Comparison of ENCODE assay signal across 8 mouse cellular contexts in the genomic region with DNA sequence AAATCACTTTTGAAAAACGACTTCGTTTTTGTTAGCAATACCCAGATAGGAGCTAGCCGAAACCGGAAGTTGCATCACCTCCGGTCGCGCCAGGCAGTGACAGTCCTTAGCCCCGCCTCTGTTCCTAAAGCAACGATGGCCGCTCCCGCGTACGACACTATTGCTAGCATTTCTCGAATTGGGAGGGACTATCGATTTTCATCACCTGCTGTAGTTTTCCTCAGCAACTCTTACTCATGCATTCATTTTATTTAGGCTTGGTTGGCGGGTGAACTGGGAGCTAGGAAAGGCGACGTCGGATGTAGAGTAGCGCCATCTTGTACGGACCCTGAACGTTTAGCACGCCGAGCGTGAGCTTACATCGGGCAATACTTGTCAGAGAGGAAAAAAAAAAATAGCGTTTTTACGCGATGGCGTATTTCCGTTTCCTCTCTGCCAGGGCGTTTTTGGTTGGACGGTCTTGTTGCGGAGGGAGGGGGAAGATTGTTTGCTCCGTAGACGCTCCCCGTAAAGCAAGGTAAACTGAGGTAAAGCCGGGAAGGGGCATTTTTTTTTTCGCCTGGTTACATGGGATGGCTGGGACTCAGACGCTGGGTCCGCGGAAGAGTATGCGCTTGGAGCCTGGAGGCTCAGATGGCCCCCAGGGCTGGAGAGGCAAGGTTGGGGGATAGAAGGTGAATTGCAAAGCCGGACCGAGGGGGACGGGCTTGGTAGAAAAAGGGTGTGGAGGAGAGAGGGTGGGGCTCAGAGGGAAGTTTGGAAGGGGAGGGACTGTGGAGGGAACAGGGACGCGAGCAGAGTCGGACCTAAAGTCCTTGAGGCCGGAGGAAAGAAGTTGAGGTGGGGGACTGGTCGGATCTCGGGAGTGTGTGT. TPM values are rescaled to one million over a fixed set of nuclear protein-coding genes. Genes with fewer than 3 reads are reported as not detected.
A peak's percentile ranks its signal among the peaks of the same experiment; 100 is the strongest.
DNase-seq lines count a peak whose midpoint lies in the region; ATAC-seq and TF ChIP-seq lines count a peak whose summit lies in the region.

A gene (minus strand): TSS at position 64 of the 873 bp plus-strand sequence.
A gene (plus strand): TSS at position 449 of the 873 bp plus-strand sequence.

- H3K4me1 ChIP-seq in E14TG2a.4 (replicated peaks; ENCODE audit: low read depth, low read length), result peaks cover 48% of the 10 kb centered on the region
- peaks cover 39% of the 10 kb centered on the region for H3K4me1 ChIP-seq in forebrain, embryonic 12.5 days
- H3K4me1 ChIP-seq in heart, postnatal 0 days (ENCODE audit: control insufficient read depth, insufficient read depth), result peaks cover 40% of the 10 kb centered on the region
- H3K4me1 ChIP-seq in liver, embryonic 16.5 days (ENCODE audit: control insufficient read depth, low read depth, low read length), result peaks cover 35% of the 10 kb centered on the region
- peaks cover 51% of the 10 kb centered on the region for H3K4me1 ChIP-seq in neural tube, embryonic 13.5 days (replicated peaks)
- peaks cover 18% of the 10 kb centered on the region for H3K4me1 ChIP-seq in testis, adult 2 months (ENCODE audit: control insufficient read depth, insufficient read depth, low read length)

- no peaks in the 10 kb centered on the region for H3K9me3 ChIP-seq in E14TG2a.4 (ENCODE audit: low read length)
- H3K9me3 ChIP-seq in forebrain, embryonic 12.5 days, result no peaks in the 10 kb centered on the region
- peaks cover 3% of the 10 kb centered on the region; the same call in 1 of the 2 replicates for H3K9me3 ChIP-seq in heart, postnatal 0 days (replicated peaks; ENCODE audit: control insufficient read depth, low read length)
- peaks cover 3% of the 10 kb centered on the region; the same call in 1 of the 2 replicates for H3K9me3 ChIP-seq in liver, embryonic 16.5 days (replicated peaks; ENCODE audit: control insufficient read depth, low read length)
- H3K9me3 ChIP-seq in neural tube, embryonic 13.5 days, result no peaks in the 10 kb centered on the region

- peak within 1 kb of the TSS; percentile 96 for H3K4me3 ChIP-seq in E14TG2a.4 (replicated peaks; ENCODE audit: low read length)
- H3K4me3 ChIP-seq in forebrain, embryonic 12.5 days (replicated peaks), result peak within 1 kb of the TSS; percentile 89
- H3K4me3 ChIP-seq in heart, postnatal 0 days (ENCODE audit: low read depth, low read length), result peak within 1 kb of the TSS; percentile 83
- H3K4me3 ChIP-seq in liver, embryonic 16.5 days (ENCODE audit: low read depth, low read length), result peak within 1 kb of the TSS; percentile 93
- H3K4me3 ChIP-seq in neural tube, embryonic 13.5 days, result peak within 1 kb of the TSS; percentile 94
- peak within 1 kb of the TSS; percentile 94 for H3K4me3 ChIP-seq in testis, adult 2 months (ENCODE audit: control insufficient read depth, low read depth, low read length)

- TF ChIP-seq POLR2A in testis, adult 2 months (IDR thresholded peaks at IDR 0.05; ENCODE audit: control insufficient read depth, low read depth, low read length), result no peak; the same call in none of the 2 replicates

- H3K9ac ChIP-seq in forebrain, embryonic 12.5 days, result peak within 1 kb of the TSS; percentile 86
- peak within 1 kb of the TSS; percentile 84 for H3K9ac ChIP-seq in heart, postnatal 0 days (replicated peaks; ENCODE audit: low read depth, low read length)
- H3K9ac ChIP-seq in liver, embryonic 16.5 days (ENCODE audit: low read depth, low read length), result peak within 1 kb of the TSS; percentile 91
- H3K9ac ChIP-seq in neural tube, embryonic 13.5 days, result peak within 1 kb of the TSS; percentile 89

- DNase-seq in c-Kit-positive CD71-positive TER-119-negative erythroid progenitor cells, embryonic 14.5 days (ENCODE audit: low read depth), result peak; percentile 92
- peak; percentile 97 for DNase-seq in heart, postnatal 0 days (ENCODE audit: low spot score)
- DNase-seq in kidney, postnatal 4 days, result peak; percentile 91 to 95

- no peak; the same call in 1 of the 2 replicates for TF ChIP-seq EP300 in heart, postnatal 0 days (IDR thresholded peaks at IDR 0.05; ENCODE audit: low read depth)

- ATAC-seq in forebrain, embryonic 12.5 days (ENCODE audit: low FRiP score), result peak; percentile 94
- ATAC-seq in heart, postnatal 0 days (ENCODE audit: insufficient read depth, low read depth), result peak; percentile 90
- ATAC-seq in liver, embryonic 16.5 days (ENCODE audit: low read depth), result peak; percentile 88
- ATAC-seq in neural tube, embryonic 13.5 days (ENCODE audit: low read depth), result peak; percentile 93

- under 1% methylated on average over 52 of the region's 52 CpGs for WGBS in forebrain, embryonic 12.5 days
- under 1% methylated on average over 52 of the region's 52 CpGs for WGBS in heart, postnatal 0 days
- under 1% methylated on average over 52 of the region's 52 CpGs for WGBS in liver, embryonic 16.5 days (ENCODE audit: insufficient replicate concordance)
- under 1% methylated on average over 52 of the region's 52 CpGs for WGBS in neural tube, embryonic 13.5 days

- peak within 1 kb of the TSS; percentile 83 for H3K4me2 ChIP-seq in forebrain, embryonic 12.5 days
- peak within 1 kb of the TSS; percentile 76 for H3K4me2 ChIP-seq in heart, postnatal 0 days (ENCODE audit: low read depth, low read length)
- peak within 1 kb of the TSS; percentile 90 for H3K4me2 ChIP-seq in liver, embryonic 16.5 days (ENCODE audit: low read depth, low read length)
- peak within 1 kb of the TSS; percentile 98 for H3K4me2 ChIP-seq in neural tube, embryonic 13.5 days

- H3K36me3 ChIP-seq in E14TG2a.4 (ENCODE audit: insufficient read depth, low read length), result peaks cover 58% of the 10 kb centered on the region
- peaks cover 32% of the 10 kb centered on the region for H3K36me3 ChIP-seq in forebrain, embryonic 12.5 days (replicated peaks)
- H3K36me3 ChIP-seq in heart, postnatal 0 days (replicated peaks; ENCODE audit: control insufficient read depth, insufficient read depth, low read length), result peaks cover 19% of the 10 kb centered on the region
- peaks cover 15% of the 10 kb centered on the region for H3K36me3 ChIP-seq in liver, embryonic 16.5 days (ENCODE audit: control insufficient read depth, insufficient read depth)
- peaks cover 42% of the 10 kb centered on the region for H3K36me3 ChIP-seq in neural tube, embryonic 13.5 days
- no peaks in the 10 kb centered on the region; the same call in 1 of the 2 replicates for H3K36me3 ChIP-seq in testis, adult 2 months (ENCODE audit: control insufficient read depth, insufficient read depth, low read length)

- peak within 1 kb of the TSS; percentile 72 for H3K27ac ChIP-seq in forebrain, embryonic 12.5 days
- H3K27ac ChIP-seq in heart, postnatal 0 days (ENCODE audit: low read depth), result peak within 1 kb of the TSS; percentile 79
- peak within 1 kb of the TSS; percentile 91 for H3K27ac ChIP-seq in liver, embryonic 16.5 days (ENCODE audit: low read length)
- H3K27ac ChIP-seq in neural tube, embryonic 13.5 days (replicated peaks), result peak within 1 kb of the TSS; percentile 78
- peak within 1 kb of the TSS; percentile 85 for H3K27ac ChIP-seq in testis, adult 2 months (ENCODE audit: control insufficient read depth, insufficient read depth, low read depth, low read length)

- no peaks in the 10 kb centered on the region for H3K27me3 ChIP-seq in E14TG2a.4 (ENCODE audit: insufficient read depth, low read length)
- no peaks in the 10 kb centered on the region for H3K27me3 ChIP-seq in forebrain, embryonic 12.5 days
- no peaks in the 10 kb centered on the region for H3K27me3 ChIP-seq in heart, postnatal 0 days (ENCODE audit: control insufficient read depth, insufficient read depth, low read length)
- no peaks in the 10 kb centered on the region for H3K27me3 ChIP-seq in liver, embryonic 16.5 days (ENCODE audit: control insufficient read depth, insufficient read depth, low read depth, low read length)
- H3K27me3 ChIP-seq in neural tube, embryonic 13.5 days, result no peaks in the 10 kb centered on the region
- H3K27me3 ChIP-seq in testis, adult 2 months (ENCODE audit: control insufficient read depth, insufficient read depth, low read length), result no peaks in the 10 kb centered on the region

- no peak for TF ChIP-seq CTCF in E14TG2a.4 (conservative IDR thresholded peaks at IDR 0.05; ENCODE audit: low read length)
- TF ChIP-seq CTCF in heart, postnatal 0 days (IDR thresholded peaks at IDR 0.05; ENCODE audit: low read depth), result no peak
- no peak for TF ChIP-seq CTCF in testis, adult 2 months (IDR thresholded peaks at IDR 0.05; ENCODE audit: control insufficient read depth, insufficient read depth, insufficient replicate concordance, low read depth, low read length)

RNA-seq across cellular contexts. Expression of the first gene that starts in this region (rescaled TPM):
- polyA plus RNA-seq in forebrain, embryonic 12.5 days (2016; fragmentation: Nextera tagmentation; extraction: Ambion mirVana), result 37.7 and 40.4 TPM in 2 replicates
- 31.4 and 62.4 TPM in 2 replicates for total RNA-seq in heart, postnatal 0 days (2014; rRNA removed; ENCODE audit: low replicate concordance)
- 53.5 and 60.8 TPM in 2 replicates for polyA plus RNA-seq in heart, postnatal 0 days (2015; fragmentation: Nextera tagmentation; extraction: Ambion mirVana)
- 33.8 and 36.6 TPM in 2 replicates for polyA plus RNA-seq in liver, embryonic 16.5 days (2015; fragmentation: Nextera tagmentation; extraction: Ambion mirVana)
- 35.5 and 39.5 TPM in 2 replicates for polyA plus RNA-seq in neural tube, embryonic 13.5 days (2015; fragmentation: Nextera tagmentation; extraction: Ambion mirVana)
- polyA plus RNA-seq in testis, adult 2 months (2012; rRNA removed), result 43.7 and 48.9 TPM in 2 replicates

RNA-seq across cellular contexts. Expression of the second gene that starts in this region (rescaled TPM):
- polyA plus RNA-seq in forebrain, embryonic 12.5 days (2016; fragmentation: Nextera tagmentation; extraction: Ambion mirVana), result 45.2 and 51.0 TPM in 2 replicates
- 30.2 and 42.9 TPM in 2 replicates for total RNA-seq in heart, postnatal 0 days (2014; rRNA removed; ENCODE audit: low replicate concordance)
- polyA plus RNA-seq in heart, postnatal 0 days (2015; fragmentation: Nextera tagmentation; extraction: Ambion mirVana), result 28.2 and 29.5 TPM in 2 replicates
- polyA plus RNA-seq in liver, embryonic 16.5 days (2015; fragmentation: Nextera tagmentation; extraction: Ambion mirVana), result 16.8 and 17.0 TPM in 2 replicates
- polyA plus RNA-seq in neural tube, embryonic 13.5 days (2015; fragmentation: Nextera tagmentation; extraction: Ambion mirVana), result 46.2 and 47.4 TPM in 2 replicates
- 8.6 and 9.5 TPM in 2 replicates for polyA plus RNA-seq in testis, adult 2 months (2012; rRNA removed)

Comparison
In these comparisons a context has a peak if more than half of its experiments do, and no peak if none do; other contexts are left out.
1. Peak in every context shown above with its lines: DNase-seq, ATAC-seq, H3K4me3 ChIP-seq and H3K27ac ChIP-seq.